Mouse (Mus musculus) liver, postnatal 0 days (tissue): ENCODE data around the gene Anks1b.

Experiments used
- CTCF ChIP-seq: sonication (generic); IDR thresholded peaks from 2 replicates; pipeline ENCODE4 v1.5.1; 2016; ENCODE audit warnings: antibody characterized with exemption, low read depth
- EP300 ChIP-seq: IDR thresholded peaks from 2 replicates; pipeline ENCODE4 v1.6.1; 2016; ENCODE audit warnings: antibody characterized with exemption, low read depth, mild to moderate bottlenecking

DNA sequence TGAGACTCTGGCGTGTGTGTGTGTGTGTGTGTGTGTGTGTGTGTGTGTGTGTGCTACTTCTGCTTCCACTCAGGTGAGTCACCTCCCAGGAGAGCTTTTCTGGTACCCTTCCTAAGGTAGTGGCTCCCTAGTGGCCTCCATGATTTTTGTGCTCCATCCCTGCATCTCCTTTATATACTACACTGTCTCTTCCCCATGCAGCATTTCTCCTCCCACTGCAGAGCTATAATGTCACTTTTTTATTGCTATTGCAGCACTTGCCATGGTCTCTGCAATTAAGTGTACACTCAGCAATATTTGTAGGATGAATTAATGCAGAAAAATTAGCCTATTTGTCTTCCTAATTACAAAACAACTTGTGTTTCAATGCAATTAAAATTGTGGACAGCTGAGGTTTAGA is 482.9 kb downstream of the Anks1b start:
- TF ChIP-seq CTCF (no peak), EP300 (no peak)
